Mouse (Mus musculus) olfactory bulb, adult 2 months (tissue): Measurements from ENCODE around the gene Mtmr3.

ENCODE experiments used
- CTCF ChIP-seq: fragments of 200-500 bp; IDR thresholded peaks from 2 replicates; pipeline ENCODE4 v1.5.1; 2012; ENCODE audit warnings: low read depth, mild to moderate bottlenecking, low read length, moderate library complexity; ENCODE audit not compliant: insufficient read depth
- POLR2A ChIP-seq: fragments of 200-500 bp; IDR thresholded peaks from 2 replicates; pipeline ENCODE4 v1.6.1; 2012; ENCODE audit warnings: mild to moderate bottlenecking, low read depth, low read length, moderate library complexity; ENCODE audit not compliant: insufficient read depth

GRCm38 (mm10) chr11:4467436-4467835, 127.2 kb downstream of the Mtmr3 start:
- TF ChIP-seq POLR2A (no peak), CTCF (no peak)
